Mouse (Mus musculus) stomach, postnatal 0 days (tissue): ENCODE data around the gene Chkb. TPM values are rescaled to one million over a fixed set of nuclear protein-coding genes. Genes with fewer than 3 reads are reported as not detected.

Experiments used
- ATAC-seq: fragments of 200-750 bp; cut with Nextera tagmentation; 2 replicates; pipeline ENCODE4 v1.8.0; 2017; ENCODE audit not compliant: low FRiP score, low TSS enrichment
- DNase-seq: peaks from one replicate; pipeline ENCODE4 v3.0.0-alpha.2; 2016; ENCODE audit warnings: low spot score
- H3K27ac ChIP-seq: fragments of 300-500 bp; sonication (generic); replicated peaks from 2 replicates; pipeline ENCODE4 v1.5.1; 2014; ENCODE audit warnings: mild to moderate bottlenecking, control low read depth
- H3K27me3 ChIP-seq: fragments of 300-500 bp; sonication (generic); 2 replicates; pipeline ENCODE4 v1.6.1; 2014; ENCODE audit warnings: low read length; ENCODE audit not compliant: control insufficient read depth, insufficient read depth
- H3K36me3 ChIP-seq: fragments of 300-500 bp; sonication (generic); 2 replicates; pipeline ENCODE4 v1.6.1; 2014; ENCODE audit warnings: low read length, mixed read lengths; ENCODE audit not compliant: control insufficient read depth, insufficient read depth
- H3K4me1 ChIP-seq: fragments of 300-500 bp; sonication (generic); replicated peaks from 2 replicates; pipeline ENCODE4 v1.6.1; 2014; ENCODE audit warnings: antibody characterized with exemption; ENCODE audit not compliant: control insufficient read depth, insufficient read depth
- H3K4me2 ChIP-seq: fragments of 300-500 bp; sonication (generic); replicated peaks from 2 replicates; pipeline ENCODE4 v1.6.1; 2014; ENCODE audit warnings: low read depth, mild to moderate bottlenecking, control low read depth, moderate library complexity
- H3K4me3 ChIP-seq: fragments of 300-500 bp; sonication (generic); 2 replicates; pipeline ENCODE4 v1.5.1; 2014; ENCODE audit warnings: low read depth, low read length, control low read depth
- H3K9ac ChIP-seq: fragments of 300-500 bp; sonication (generic); 2 replicates; pipeline ENCODE4 v1.6.1; 2014; ENCODE audit warnings: mild to moderate bottlenecking, low read length, control low read depth, mixed read lengths
- H3K9me3 ChIP-seq: fragments of 300-500 bp; sonication (generic); 2 replicates; pipeline ENCODE4 v1.6.1; 2016; ENCODE audit warnings: low read length; ENCODE audit not compliant: control insufficient read depth
- CTCF ChIP-seq: IDR thresholded peaks from 2 replicates; pipeline ENCODE4 v1.5.1; 2016; ENCODE audit warnings: antibody characterized with exemption, low read depth, mild to moderate bottlenecking, moderate library complexity
- EP300 ChIP-seq: optimal IDR thresholded peaks from 2 replicates; pipeline ENCODE3; 2016; ENCODE audit warnings: antibody characterized with exemption
- WGBS: fragments of 180-500 bp; shearing (Covaris S2); extraction: QIAGEN DNeasy Blood & Tissue Kit; methylation state at CpG from one replicate; pipeline ENCODE4 v1.1.7; 2014; 5-methylcytosine and 5-hydroxymethylcytosine counted together
- polyA plus RNA-seq: library from polyadenylated mRNA; unstranded; fragments of >200 nt; fragmentation: Nextera tagmentation; extraction: Ambion mirVana; gene quantifications from 2 replicates; pipeline ENCODE4 v1.2.1, GENCODE M21; 2015

Chkb gene
- polyA plus RNA-seq, 1 experiment from 2014 or later, result 46.8 TPM

DNA sequence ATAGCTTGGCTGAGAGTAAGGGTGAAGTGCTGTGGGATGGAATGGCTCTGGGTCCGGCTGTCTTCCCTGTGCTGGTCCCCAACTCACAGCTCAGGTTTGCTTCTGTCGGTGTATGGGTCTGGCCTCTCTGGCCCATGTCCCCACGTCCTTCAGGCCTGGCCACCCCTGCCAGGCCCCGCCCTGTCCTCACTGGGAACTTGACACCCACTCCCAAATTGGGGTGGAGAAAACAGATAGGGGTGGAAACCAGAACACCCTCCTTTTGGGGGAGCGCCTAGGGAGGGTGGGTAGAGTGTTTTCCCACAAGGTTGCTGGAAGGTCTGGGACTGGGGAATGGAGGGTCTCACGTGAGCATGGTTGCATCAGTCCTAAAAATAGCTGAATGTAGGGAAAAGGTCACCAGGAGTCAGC is 4.0 kb downstream of the Chkb start, which contains the start of gene Cpt1b:
Gene Cpt1b (minus strand): TSS at position 153 of the 411 bp plus-strand sequence.
- H3K27me3 ChIP-seq, result no peaks in the 10 kb centered on the region
- no peaks in the 10 kb centered on the region for H3K4me1 ChIP-seq
- ATAC-seq, result no peak
- no peaks in the 10 kb centered on the region for H3K9me3 ChIP-seq
- no peak for TF ChIP-seq CTCF
- TF ChIP-seq EP300, result no peak
- WGBS, result 47% methylated on average over 6 of the region's 6 CpGs
- no peak within 1 kb of the TSS for H3K27ac ChIP-seq
- H3K4me3 ChIP-seq, result no peak within 1 kb of the TSS
- no peak within 1 kb of the TSS for H3K9ac ChIP-seq
- no peak for DNase-seq
- H3K4me2 ChIP-seq, result no peak within 1 kb of the TSS
- H3K36me3 ChIP-seq, result no peaks in the 10 kb centered on the region

DNA sequence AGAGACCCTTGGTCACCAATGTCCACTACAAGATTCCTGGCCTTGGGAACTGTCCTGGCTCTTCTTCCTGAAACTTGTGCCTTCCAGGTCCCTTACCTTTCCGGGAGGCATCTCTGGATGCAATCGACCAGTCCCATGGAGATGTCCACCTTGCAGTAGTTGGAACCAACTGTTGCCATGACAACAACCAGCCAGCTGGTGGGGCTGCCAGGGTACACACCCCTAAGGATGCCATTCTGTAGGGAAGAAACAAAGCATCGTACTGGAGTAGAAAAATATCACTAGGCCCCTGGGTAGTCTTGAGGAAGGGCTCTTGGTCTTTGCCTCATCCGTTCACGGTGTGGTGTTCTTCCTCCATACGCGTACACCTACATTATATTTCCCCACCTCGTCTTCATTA is 5.1 kb downstream of the Chkb start:
- no peaks in the 10 kb centered on the region for H3K4me1 ChIP-seq

DNA sequence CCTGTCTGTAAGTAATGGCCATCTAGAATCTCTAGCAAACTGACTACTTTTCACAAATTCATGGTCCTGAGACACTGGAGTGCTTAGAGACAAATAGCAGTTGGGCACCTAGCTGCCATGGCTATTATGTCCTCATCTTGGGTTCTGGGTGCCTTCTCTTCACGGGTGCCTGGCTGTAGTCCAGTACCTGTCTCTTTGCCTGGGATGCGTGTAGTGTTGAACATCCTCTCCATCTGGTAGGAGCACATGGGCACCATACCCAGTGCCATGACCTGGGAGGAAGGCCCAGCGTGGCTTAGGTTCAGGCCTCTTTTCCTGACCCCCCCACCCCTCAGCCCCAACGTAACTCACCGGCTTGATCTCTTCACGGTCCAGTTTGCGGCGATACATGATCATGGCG is 7.8 kb downstream of the Chkb start:
- Histone ChIP-seq H3K27me3 (no peaks in the 10 kb centered on the region), H3K4me3 (no peak overlapping the region), H3K9me3 (no peaks in the 10 kb centered on the region), H3K4me2 (no peak overlapping the region), H3K36me3 (peaks cover 2% of the 10 kb centered on the region; the same call in 1 of the 2 replicates), H3K27ac (no peak overlapping the region), H3K4me1 (no peaks in the 10 kb centered on the region), H3K9ac (no peak overlapping the region)
- DNase-seq (no peak), ATAC-seq (no peak)
- WGBS, result 94% methylated on average over 9 of the region's 9 CpGs
- no peak for TF ChIP-seq EP300
- TF ChIP-seq CTCF, result no peak

More for the DNA sequence above, 5.1 kb downstream of the Chkb start:
- Histone ChIP-seq H3K27ac (no peak overlapping the region), H3K4me3 (no peak overlapping the region), H3K4me2 (no peak overlapping the region), H3K36me3 (no peaks in the 10 kb centered on the region), H3K27me3 (no peaks in the 10 kb centered on the region), H3K9ac (no peak overlapping the region), H3K9me3 (no peaks in the 10 kb centered on the region)
- no peak for ATAC-seq
- 83% methylated on average over 8 of the region's 8 CpGs for WGBS
- DNase-seq, result no peak
- TF ChIP-seq EP300, result no peak
- TF ChIP-seq CTCF, result no peak

DNA sequence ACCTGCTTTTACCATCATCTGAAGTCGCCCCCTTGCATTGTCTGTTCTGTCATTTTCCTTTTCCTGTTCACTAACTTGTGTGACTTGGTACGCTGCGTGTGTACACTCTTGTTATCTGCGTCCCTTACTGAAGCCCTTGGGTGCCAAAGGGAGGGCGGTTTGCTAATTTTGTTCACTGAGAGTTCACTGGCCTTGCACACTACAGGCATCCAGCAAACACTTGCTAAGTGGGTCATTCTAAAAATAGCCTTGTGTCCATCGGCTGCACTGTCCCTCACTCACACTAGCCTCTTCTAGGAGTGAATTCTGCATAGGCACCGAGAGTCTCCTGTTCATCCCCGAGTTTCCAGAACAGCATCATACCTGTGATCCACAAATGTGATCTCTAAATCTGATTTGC is 14.4 kb downstream of the Chkb start:
- H3K36me3 ChIP-seq, result peaks cover 2% of the 10 kb centered on the region; the same call in 1 of the 2 replicates
- no peak overlapping the region for H3K4me3 ChIP-seq
- no peak overlapping the region for H3K27ac ChIP-seq
- ATAC-seq, result no peak
- no peaks in the 10 kb centered on the region for H3K4me1 ChIP-seq
- H3K9ac ChIP-seq, result no peak overlapping the region
- DNase-seq, result no peak
- no peaks in the 10 kb centered on the region for H3K9me3 ChIP-seq
- H3K27me3 ChIP-seq, result no peaks in the 10 kb centered on the region
- TF ChIP-seq CTCF, result no peak
- TF ChIP-seq EP300, result no peak
- no peak overlapping the region for H3K4me2 ChIP-seq
- 82% methylated on average over 8 of the region's 8 CpGs for WGBS

DNA sequence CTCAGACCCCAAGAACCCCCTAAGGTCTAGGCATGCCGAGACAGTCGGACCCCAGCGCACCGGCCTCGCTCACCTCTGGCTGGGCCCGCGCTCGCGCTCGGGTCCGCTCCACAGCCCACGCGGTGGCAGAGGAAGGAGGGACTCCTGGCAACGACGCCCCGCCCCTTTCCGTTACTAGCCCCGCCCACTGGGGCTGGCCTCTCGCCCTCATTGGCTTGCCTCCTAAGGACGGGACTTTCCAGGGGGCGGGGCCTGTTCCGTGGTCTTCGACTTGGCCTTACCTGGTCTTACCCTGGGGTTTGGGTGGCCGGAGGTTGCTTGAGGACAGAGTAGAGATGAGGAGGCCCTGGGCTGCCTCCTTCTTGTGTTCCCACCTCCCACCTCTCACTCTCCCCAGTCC is 19.6 kb downstream of the Chkb start, which contains the start of gene Syce3:
Gene Syce3 (minus strand): TSS at position 386 of the 400 bp plus-strand sequence.
- H3K4me3 ChIP-seq, result no peak within 1 kb of the TSS
- 0 out of 2 replicates have a peak, but pooled peaks have one; percentile 21 for ATAC-seq
- no peaks in the 10 kb centered on the region for H3K36me3 ChIP-seq
- TF ChIP-seq CTCF, result no peak
- TF ChIP-seq EP300, result no peak
- no peak within 1 kb of the TSS for H3K27ac ChIP-seq
- H3K9me3 ChIP-seq, result peaks cover 3% of the 10 kb centered on the region; the same call in 1 of the 2 replicates
- no peak within 1 kb of the TSS for H3K4me2 ChIP-seq
- DNase-seq, result no peak
- H3K4me1 ChIP-seq, result no peaks in the 10 kb centered on the region
- no peaks in the 10 kb centered on the region for H3K27me3 ChIP-seq
- no peak within 1 kb of the TSS for H3K9ac ChIP-seq
- WGBS, result 80% methylated on average over 24 of the region's 24 CpGs

DNA sequence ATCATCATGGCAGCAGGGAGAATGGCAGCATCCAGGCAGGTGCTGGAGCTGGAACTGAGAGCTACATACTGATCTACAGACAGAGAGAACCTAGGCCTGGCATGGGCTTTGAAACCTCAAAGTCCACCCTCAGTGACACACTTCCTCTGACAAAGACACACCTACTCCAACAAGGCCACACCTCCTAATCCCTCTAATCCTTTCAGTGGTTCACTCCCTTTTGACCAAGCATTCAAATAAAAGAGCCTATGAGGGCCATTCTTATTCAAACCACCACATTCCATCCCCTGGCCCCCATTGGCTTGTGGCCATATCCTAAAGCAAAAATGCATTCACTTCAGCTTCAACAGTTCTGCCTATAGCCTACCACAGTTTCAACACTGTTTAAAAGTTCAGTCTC is 23.0 kb downstream of the Chkb start:
- TF ChIP-seq CTCF, result no peak
- no peak for TF ChIP-seq EP300
- no peak overlapping the region for H3K4me2 ChIP-seq
- ATAC-seq, result no peak

More for the DNA sequence above, 23.0 kb downstream of the Chkb start:
- Histone ChIP-seq H3K27me3 (no peaks in the 10 kb centered on the region), H3K9me3 (peaks cover 3% of the 10 kb centered on the region; the same call in 1 of the 2 replicates), H3K36me3 (no peaks in the 10 kb centered on the region), H3K27ac (no peak overlapping the region), H3K4me1 (no peaks in the 10 kb centered on the region), H3K4me3 (no peak overlapping the region), H3K9ac (no peak overlapping the region)
- no peak for DNase-seq
